Mouse (Mus musculus) Patski (cell line): ENCODE measurements around the gene Pla2g1b. TPM values are rescaled to one million over a fixed set of nuclear protein-coding genes. Genes with fewer than 3 reads are reported as not detected.

Experiments used
- ATAC-seq: fragments of 100-300 bp; one replicate; pipeline ENCODE4 v1.8.0; 2021
- CTCF ChIA-PET: fragments of 350-600 bp; sonication (Branson Sonifier 250); formaldehyde crosslinking; loops from one replicate; lab custom pipeline; 2022; ENCODE audit warnings: inconsistent platforms; lab: Charles Lee
- POLR2A ChIA-PET: fragments of 350-600 bp; sonication (Branson Sonifier 250); formaldehyde crosslinking; loops from one replicate; lab custom pipeline; 2022; ENCODE audit warnings: antibody characterized with exemption, inconsistent platforms; lab: Charles Lee
- DNase-seq: peaks from one replicate; pipeline ENCODE4 v3.0.0-alpha.2; 2011; ENCODE audit warnings: low read depth, low spot score
- H3K27me3 ChIP-seq: fragments of 371-371 bp; one replicate; pipeline ENCODE4 v1.5.1; 2021
- CTCF ChIP-seq: fragments of 100-300 bp; IDR thresholded peaks from one replicate; pipeline ENCODE4 v1.5.1; 2021
- in situ Hi-C: fragments of 300-500 bp; cut with MboI; formaldehyde crosslinking; loops from 3 replicates; pipeline ENCODE4 v1.11.1; 2018; ENCODE audit warnings: low pct_unique_long_range_greater_than_20kb, mixed read lengths
- polyA plus RNA-seq: library from polyadenylated mRNA; unstranded; gene quantifications from one replicate; pipeline ENCODE4 v1.2.3, GENCODE M21; 2021

Pla2g1b gene
- polyA plus RNA-seq, 1 experiment from 2014 or later = not detected

- CTCF ChIA-PET = interaction anchor here (1.2 to 1.6 kb wide), 2 partner anchors 10 kb away, joined by 3 to 4 read pairs; no protein-coding TSS in a partner anchor
- no peak for TF ChIP-seq CTCF
- ATAC-seq (no peak), DNase-seq (no peak)
- H3K27me3 ChIP-seq = no peaks in the 10 kb centered on the region
- in situ Hi-C loops = no loop called here
- POLR2A ChIA-PET = no interaction called here
These were observed 8.2 kb downstream of the Pla2g1b start for GRCm38 (mm10) chr5:115474174-115474828.

GRCm38 (mm10) chr5:115475337-115476106 is 9.5 kb downstream of the Pla2g1b start:
- H3K27me3 ChIP-seq = no peaks in the 10 kb centered on the region
- no peak for TF ChIP-seq CTCF
- in situ Hi-C loops = no loop called here
- ChIA-PET POLR2A (no interaction called here), CTCF (interaction anchor here (0.8 to 1.6 kb wide), 3 partner anchors 9 to 11 kb away, joined by 3 to 4 read pairs (median 3); no protein-coding TSS in a partner anchor)
- no peak for DNase-seq
- ATAC-seq = no peak

GRCm38 (mm10) chr5:115476107-115476727 is 10.2 kb downstream of the Pla2g1b start:
- DNase-seq = no peak
- no peak for ATAC-seq

GRCm38 (mm10) chr5:115479561-115479960 is 13.5 kb downstream of the Pla2g1b start:
- CTCF ChIA-PET = no interaction called here
- no peak for DNase-seq

More at GRCm38 (mm10) chr5:115476107-115476727, 10.2 kb downstream of the Pla2g1b start:
- in situ Hi-C loops = no loop called here
- ChIA-PET POLR2A (no interaction called here), CTCF (interaction anchor here (1.6 kb wide), 1 partner anchor 8 kb away, joined by 4 read pairs; no protein-coding TSS in a partner anchor)
- no peak for TF ChIP-seq CTCF
- no peaks in the 10 kb centered on the region for H3K27me3 ChIP-seq

GRCm38 (mm10) chr5:115480101-115480500 is 14.0 kb downstream of the Pla2g1b start:
- ATAC-seq (no peak), DNase-seq (no peak)
- no peaks in the 10 kb centered on the region for H3K27me3 ChIP-seq
- in situ Hi-C loops = no loop called here
- ChIA-PET CTCF (no interaction called here), POLR2A (no interaction called here)
- TF ChIP-seq CTCF = no peak

More at GRCm38 (mm10) chr5:115479561-115479960, 13.5 kb downstream of the Pla2g1b start:
- no peak for TF ChIP-seq CTCF
- POLR2A ChIA-PET = no interaction called here
- in situ Hi-C loops = no loop called here
- no peaks in the 10 kb centered on the region for H3K27me3 ChIP-seq
- no peak for ATAC-seq

GRCm38 (mm10) chr5:115482390-115483265 is 16.6 kb downstream of the Pla2g1b start:
- in situ Hi-C loops = no loop called here
- POLR2A ChIA-PET = no interaction called here
- no peak for DNase-seq

GRCm38 (mm10) chr5:115483385-115483784 is 17.3 kb downstream of the Pla2g1b start:
- no peak for TF ChIP-seq CTCF
- in situ Hi-C loops = no loop called here
- POLR2A ChIA-PET = no interaction called here
- H3K27me3 ChIP-seq = no peaks in the 10 kb centered on the region
- ATAC-seq (no peak), DNase-seq (no peak)
- CTCF ChIA-PET = interaction anchor here (1.0 kb wide), 1 partner anchor 8 kb away, joined by 4 read pairs; no protein-coding TSS in a partner anchor

More at GRCm38 (mm10) chr5:115482390-115483265, 16.6 kb downstream of the Pla2g1b start:
- no peak for ATAC-seq
- TF ChIP-seq CTCF = no peak
- CTCF ChIA-PET = interaction anchor here (1.0 kb wide), 1 partner anchor 38 kb away, joined by 3 read pairs; no protein-coding TSS in a partner anchor
- H3K27me3 ChIP-seq = no peaks in the 10 kb centered on the region

GRCm38 (mm10) chr5:115483947-115484920 is 18.2 kb downstream of the Pla2g1b start, which contains the start of gene Sirt4:
Sirt4 (minus strand) TSS chr5:115484725.
- ATAC-seq (peak; percentile 83), DNase-seq (peak; percentile 94)
- ChIA-PET CTCF (interaction anchor here (1.0 to 1.3 kb wide), 2 partner anchors 9 to 13 kb away, joined by 4 to 5 read pairs; no protein-coding TSS in a partner anchor), POLR2A (no interaction called here)
- no peak for TF ChIP-seq CTCF
- H3K27me3 ChIP-seq = no peaks in the 10 kb centered on the region
- in situ Hi-C loops = no loop called here
